Mouse (Mus musculus) olfactory bulb, adult 2 months (tissue): ENCODE data around the gene Slco3a1.

Source experiments
- CTCF ChIP-seq: fragments of 200-500 bp; IDR thresholded peaks from 2 replicates; pipeline ENCODE4 v1.5.1; 2012; ENCODE audit warnings: low read depth, mild to moderate bottlenecking, low read length, moderate library complexity; ENCODE audit not compliant: insufficient read depth
- POLR2A ChIP-seq: fragments of 200-500 bp; IDR thresholded peaks from 2 replicates; pipeline ENCODE4 v1.6.1; 2012; ENCODE audit warnings: mild to moderate bottlenecking, low read depth, low read length, moderate library complexity; ENCODE audit not compliant: insufficient read depth

- TF ChIP-seq CTCF (no peak), POLR2A (no peak)
Observed at GRCm38 (mm10) chr7:74266511-74267168, 287.9 kb downstream of the Slco3a1 start.
